Mouse (Mus musculus) erythroblast, embryonic 14.5 days (primary cell): ENCODE data around the gene 4932438H23Rik.

Source experiments
- GATA1 ChIP-seq: IDR thresholded peaks from 2 replicates; pipeline ENCODE4 v1.6.1; 2012; ENCODE audit warnings: low read length, inconsistent platforms, mixed read lengths
- TAL1 ChIP-seq: IDR thresholded peaks from 3 replicates; pipeline ENCODE4 v1.6.1; 2012; ENCODE audit warnings: low read length, inconsistent platforms, mixed read lengths

GRCm38 (mm10) chr16:91009942-91010529 is 84.9 kb downstream of the 4932438H23Rik start:
- no peak for TF ChIP-seq GATA1
- no peak for TF ChIP-seq TAL1
